Mouse (Mus musculus) effector memory CD4-positive, alpha-beta T cell, adult 7 months (primary cell): ENCODE data around the gene Gm16440. TPM values are rescaled to one million over a fixed set of nuclear protein-coding genes. Genes with fewer than 3 reads are reported as not detected.

ENCODE experiments used
- polyA plus RNA-seq: library from polyadenylated mRNA; unstranded; fragments of 100-300 nt; shearing (Covaris generic); gene quantifications from one replicate; pipeline ENCODE4 v1.2.1, GENCODE M21; 2017

Gm16440 gene
- not detected for polyA plus RNA-seq

GRCm38 (mm10) chr14:6390219-6390618 lies at the start of gene Gm16440:
Gene Gm16440 (minus strand): TSS chr14:6390319.

GRCm38 (mm10) chr14:6412382-6412781 lies 22.3 kb upstream of the Gm16440 start, which contains the start of gene Gm3591:
Gene Gm3591 (minus strand): TSS chr14:6412482.

GRCm38 (mm10) chr14:6343578-6343977 lies 46.5 kb downstream of the Gm16440 start, which contains the start of gene Gm3618:
Gene Gm3618 (minus strand): TSS chr14:6343678.

Other genes starting within 250 kb of the Gm16440 start
- not detected for gene Gm21560, start 171.0 kb downstream of the Gm16440 start, polyA plus RNA-seq
- not detected for gene Gm3411, start 103.1 kb downstream of the Gm16440 start, polyA plus RNA-seq
- gene Gm21103, start 85.5 kb downstream of the Gm16440 start, polyA plus RNA-seq = not detected
- gene Gm3618, start 46.6 kb downstream of the Gm16440 start, polyA plus RNA-seq = not detected
- gene Gm3591, start 22.2 kb upstream of the Gm16440 start, polyA plus RNA-seq = not detected
- gene Gm3594, start 54.3 kb upstream of the Gm16440 start, polyA plus RNA-seq = 0.39 TPM
- not detected for gene Gm8356, start 147.0 kb upstream of the Gm16440 start, polyA plus RNA-seq
- not detected for gene Gm3629, start 200.3 kb upstream of the Gm16440 start, polyA plus RNA-seq
- 1.2 TPM for gene Gm3460, start 232.1 kb upstream of the Gm16440 start, polyA plus RNA-seq